9 mouse cellular contexts compared by ENCODE assay signal in the genomic region with DNA sequence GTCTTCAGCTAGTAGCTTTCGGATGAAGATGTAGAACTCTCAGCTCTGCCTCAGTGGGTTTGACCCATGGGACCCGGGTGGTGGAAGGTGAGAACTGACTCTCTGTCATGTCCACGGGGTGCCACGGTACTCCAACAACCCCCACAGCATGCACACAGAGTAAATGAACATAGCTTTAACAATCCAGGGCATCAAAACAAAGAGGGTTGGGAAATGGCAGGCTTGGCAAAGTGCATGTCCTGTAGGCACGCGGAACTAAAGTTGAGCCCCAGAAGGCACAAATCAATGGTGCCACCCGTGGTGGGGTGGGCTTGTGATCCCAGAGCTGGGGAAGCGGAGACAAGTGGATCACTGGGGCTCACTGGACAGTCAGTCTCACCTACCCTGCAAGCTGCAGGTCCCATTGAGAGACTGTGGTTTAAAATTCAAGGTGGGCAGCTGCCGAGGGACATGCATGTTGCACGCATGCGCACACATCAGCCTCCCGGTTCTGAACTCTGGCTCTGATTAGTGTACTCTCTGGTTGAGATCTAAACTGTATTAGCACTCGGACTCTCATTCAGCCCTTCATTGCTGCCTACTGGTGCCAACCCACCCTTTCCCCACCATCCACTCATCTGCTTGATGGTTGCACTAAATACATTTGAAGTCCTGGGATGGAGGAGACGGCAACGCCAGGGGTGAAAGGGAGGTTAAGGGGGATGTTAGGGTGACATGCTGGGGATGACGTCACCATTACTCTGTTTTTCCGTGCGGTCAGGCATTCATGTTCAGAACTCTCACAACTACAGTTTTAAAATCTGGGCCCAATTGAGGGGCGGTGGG. TPM values are rescaled to one million over a fixed set of nuclear protein-coding genes. Genes with fewer than 3 reads are reported as not detected.
DNase-seq lines count a peak whose midpoint lies in the region; ATAC-seq lines count a peak whose summit lies in the region.
"Had no signal": no experiment of that assay in that cellular context is flagged by ENCODE, and none has a peak within 500 bp of the region (broad histone marks: within the 10 kb centered on the region; RNA-seq: fewer than 3 reads in every experiment).

No protein-coding gene starts in this region.

- H3K4me2 ChIP-seq in lung, embryonic 16.5 days (ENCODE audit: low read depth, low read length) = peak overlapping the region; percentile 69
- H3K4me2 ChIP-seq in embryonic facial prominence, embryonic 13.5 days = peak overlapping the region; percentile 68
- H3K4me2 ChIP-seq in intestine, embryonic 15.5 days (replicated peaks) = peak overlapping the region; percentile 82
- H3K4me2 ChIP-seq in neural tube, embryonic 13.5 days = peak overlapping the region; percentile 63

- H3K27me3 ChIP-seq in lung, embryonic 16.5 days (ENCODE audit: control insufficient read depth, insufficient read depth, low read depth, low read length) = no peaks in the 10 kb centered on the region
- no peaks in the 10 kb centered on the region for H3K27me3 ChIP-seq in embryonic facial prominence, embryonic 13.5 days
- H3K27me3 ChIP-seq in intestine, embryonic 15.5 days (replicated peaks) = no peaks in the 10 kb centered on the region
- no peaks in the 10 kb centered on the region for H3K27me3 ChIP-seq in neural tube, embryonic 13.5 days

- H3K9ac ChIP-seq in lung, embryonic 16.5 days (ENCODE audit: low read length) = peak overlapping the region; percentile 69
- peak overlapping the region; percentile 57 for H3K9ac ChIP-seq in embryonic facial prominence, embryonic 13.5 days
- H3K9ac ChIP-seq in intestine, embryonic 15.5 days = peak overlapping the region; percentile 56
- peak overlapping the region; percentile 67 for H3K9ac ChIP-seq in neural tube, embryonic 13.5 days

- H3K27ac ChIP-seq in lung, embryonic 16.5 days (ENCODE audit: low read length) = peak overlapping the region; percentile 95
- peak overlapping the region; percentile 94 for H3K27ac ChIP-seq in embryonic facial prominence, embryonic 13.5 days
- peak overlapping the region; percentile 91 for H3K27ac ChIP-seq in intestine, embryonic 15.5 days
- H3K27ac ChIP-seq in neural tube, embryonic 13.5 days (replicated peaks) = peak overlapping the region; percentile 76

- peak overlapping the region; percentile 45 for H3K4me3 ChIP-seq in lung, embryonic 16.5 days (ENCODE audit: low read length)
- H3K4me3 ChIP-seq in embryonic facial prominence, embryonic 13.5 days = peak overlapping the region; percentile 36
- peak overlapping the region; percentile 38 for H3K4me3 ChIP-seq in intestine, embryonic 15.5 days (replicated peaks)
- peak overlapping the region; percentile 34 for H3K4me3 ChIP-seq in neural tube, embryonic 13.5 days

- no peaks in the 10 kb centered on the region for H3K36me3 ChIP-seq in lung, embryonic 16.5 days (ENCODE audit: control insufficient read depth, insufficient read depth, low read length)
- no peaks in the 10 kb centered on the region; the same call in 1 of the 2 replicates for H3K36me3 ChIP-seq in embryonic facial prominence, embryonic 13.5 days
- no peaks in the 10 kb centered on the region for H3K36me3 ChIP-seq in intestine, embryonic 15.5 days
- peaks cover 4% of the 10 kb centered on the region; the same call in 1 of the 2 replicates for H3K36me3 ChIP-seq in neural tube, embryonic 13.5 days

- intact Hi-C loops in gastrocnemius, postnatal 14 days (cut with DNase I; ENCODE audit: low total_unique reads) = no loop called here

- H3K9me3 ChIP-seq in lung, embryonic 16.5 days (ENCODE audit: control insufficient read depth, low read length) = no peaks in the 10 kb centered on the region
- no peaks in the 10 kb centered on the region for H3K9me3 ChIP-seq in embryonic facial prominence, embryonic 13.5 days
- H3K9me3 ChIP-seq in intestine, embryonic 15.5 days = no peaks in the 10 kb centered on the region
- no peaks in the 10 kb centered on the region for H3K9me3 ChIP-seq in neural tube, embryonic 13.5 days

- peaks cover 35% of the 10 kb centered on the region for H3K4me1 ChIP-seq in lung, embryonic 16.5 days (replicated peaks; ENCODE audit: control insufficient read depth, insufficient read depth, low read length)
- peaks cover 48% of the 10 kb centered on the region for H3K4me1 ChIP-seq in embryonic facial prominence, embryonic 13.5 days
- H3K4me1 ChIP-seq in intestine, embryonic 15.5 days (replicated peaks) = peaks cover 28% of the 10 kb centered on the region
- H3K4me1 ChIP-seq in neural tube, embryonic 13.5 days (replicated peaks) = peaks cover 50% of the 10 kb centered on the region

- no peak for DNase-seq in lung, postnatal 14 days
- no peak for DNase-seq in gastrocnemius, postnatal 14 days
- DNase-seq in ovary, postnatal 14 days (ENCODE audit: low spot score) = no peak
- DNase-seq in cerebellum, postnatal 4 days (ENCODE audit: low spot score in 2 of 2) = no peak

- WGBS in lung, embryonic 16.5 days = 54% methylated on average over 19 of the region's 19 CpGs
- 59% methylated on average over 19 of the region's 19 CpGs for WGBS in embryonic facial prominence, embryonic 13.5 days
- 54% methylated on average over 19 of the region's 19 CpGs for WGBS in intestine, embryonic 15.5 days
- 56% methylated on average over 19 of the region's 19 CpGs for WGBS in neural tube, embryonic 13.5 days

- no peak for ATAC-seq in lung, embryonic 16.5 days (ENCODE audit: low read depth)
- no peak for ATAC-seq in embryonic facial prominence, embryonic 13.5 days (ENCODE audit: insufficient number of reproducible peaks, insufficient read depth, low FRiP score, low TSS enrichment, low read depth)
- no peak for ATAC-seq in intestine, embryonic 15.5 days
- no peak for ATAC-seq in neural tube, embryonic 13.5 days (ENCODE audit: low read depth)

RNA-seq across cellular contexts. Expression of a gene that starts 1.0 kb away (rescaled TPM):
- polyA plus RNA-seq in lung, embryonic 16.5 days (2015; fragmentation: Nextera tagmentation; extraction: Ambion mirVana) = 50.7 and 53.0 TPM in 2 replicates
- 42.6 and 49.4 TPM in 2 replicates for polyA plus RNA-seq in embryonic facial prominence, embryonic 13.5 days (2015; fragmentation: Nextera tagmentation; extraction: Ambion mirVana)
- 32.4 and 34.1 TPM in 2 replicates for polyA plus RNA-seq in intestine, embryonic 15.5 days (2015; fragmentation: Nextera tagmentation; extraction: Ambion mirVana)
- 59.9 and 60.1 TPM in 2 replicates for polyA plus RNA-seq in neural tube, embryonic 13.5 days (2015; fragmentation: Nextera tagmentation; extraction: Ambion mirVana)
- 1 to 10 TPM; 8.3 to 8.4 TPM for total RNA-seq in gastrocnemius, postnatal 14 days (2021)

RNA-seq across cellular contexts. Expression of a gene that starts 3.8 kb away (rescaled TPM):
- not detected in 2 replicates for polyA plus RNA-seq in lung, embryonic 16.5 days (2015; fragmentation: Nextera tagmentation; extraction: Ambion mirVana)
- polyA plus RNA-seq in embryonic facial prominence, embryonic 13.5 days (2015; fragmentation: Nextera tagmentation; extraction: Ambion mirVana) = not detected in 2 replicates
- 0.21 and 0.33 TPM in 2 replicates for polyA plus RNA-seq in intestine, embryonic 15.5 days (2015; fragmentation: Nextera tagmentation; extraction: Ambion mirVana)
- polyA plus RNA-seq in neural tube, embryonic 13.5 days (2015; fragmentation: Nextera tagmentation; extraction: Ambion mirVana) = 0.23 and 0.31 TPM in 2 replicates
- not detected for total RNA-seq in gastrocnemius, postnatal 14 days (2021)
- total RNA-seq: heart, postnatal 10 days had no signal

RNA-seq across cellular contexts. Expression of a gene that starts 41.0 kb away (rescaled TPM):
- 10.4 and 10.7 TPM in 2 replicates for polyA plus RNA-seq in lung, embryonic 16.5 days (2015; fragmentation: Nextera tagmentation; extraction: Ambion mirVana)
- 16.1 and 18.3 TPM in 2 replicates for polyA plus RNA-seq in embryonic facial prominence, embryonic 13.5 days (2015; fragmentation: Nextera tagmentation; extraction: Ambion mirVana)
- polyA plus RNA-seq in intestine, embryonic 15.5 days (2015; fragmentation: Nextera tagmentation; extraction: Ambion mirVana) = 17.9 and 18.1 TPM in 2 replicates
- 38.7 and 38.9 TPM in 2 replicates for polyA plus RNA-seq in neural tube, embryonic 13.5 days (2015; fragmentation: Nextera tagmentation; extraction: Ambion mirVana)
- total RNA-seq in gastrocnemius, postnatal 14 days (2021) = 1 to 10 TPM; 4.2 to 5.7 TPM
